Mouse (Mus musculus) testis, adult 2 months (tissue): ENCODE data around the gene Gm20388.

ENCODE experiments used
- CTCF ChIP-seq: fragments of 200-500 bp; IDR thresholded peaks from 2 replicates; pipeline ENCODE4 v1.5.1; 2012; ENCODE audit warnings: low read depth, mild to moderate bottlenecking, inconsistent platforms, low read length, moderate library complexity; ENCODE audit not compliant: control insufficient read depth, insufficient read depth, insufficient replicate concordance
- POLR2A ChIP-seq: fragments of 200-500 bp; IDR thresholded peaks from 2 replicates; pipeline ENCODE4 v1.6.1; 2012; ENCODE audit warnings: low read depth, mild to moderate bottlenecking, inconsistent platforms, low read length, moderate library complexity; ENCODE audit not compliant: control insufficient read depth

DNA sequence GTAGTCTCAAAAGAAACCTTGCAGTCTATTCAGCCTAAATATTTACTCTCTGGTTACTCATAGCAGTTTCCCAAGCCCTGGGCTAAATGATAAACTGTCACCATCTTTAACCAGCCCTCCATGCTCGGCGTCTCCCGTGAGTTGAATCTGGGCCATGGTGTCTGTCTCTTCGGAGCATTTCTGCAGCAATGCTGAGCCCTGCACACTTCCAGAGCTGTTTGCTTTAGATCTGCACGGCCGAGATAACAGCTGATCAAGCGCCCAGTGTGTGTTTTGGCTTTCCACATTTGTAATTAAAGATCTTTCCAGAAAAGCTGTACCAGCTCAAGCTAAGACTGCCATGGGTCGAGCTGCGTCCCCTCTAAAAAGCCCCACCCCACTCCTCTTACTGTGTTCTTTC lies 1068.6 kb downstream of the Gm20388 start:
- no peak for TF ChIP-seq CTCF
- no peak for TF ChIP-seq POLR2A
